40 mouse cellular contexts compared by ENCODE assay signal in genomic region chr5:104127351-104127750, GRCm38 (mm10). TPM values are rescaled to one million over a fixed set of nuclear protein-coding genes. Genes with fewer than 3 reads are reported as not detected.
"Had no signal": no experiment of that assay in that cellular context is flagged by ENCODE, and none has a peak within 500 bp of the region (broad histone marks: within the 10 kb centered on the region; RNA-seq: fewer than 3 reads in every experiment).

No protein-coding gene starts in this region.

- DNase-seq: gastrocnemius, postnatal 14 days; kidney, adult 11 months; kidney, adult 2 months; kidney, adult 9 months; kidney, postnatal 14 days; kidney, postnatal 36 days; layer of hippocampus, adult 9-11 months; layer of hippocampus, postnatal 36 days; left cerebral cortex, postnatal 4 days; lung, adult 18-20 months had no signal

- H3K9me3 ChIP-seq: heart, embryonic 13.5 days; hindbrain, embryonic 13.5 days; hindbrain, embryonic 15.5 days; kidney, embryonic 15.5 days; limb, embryonic 13.5 days; limb, embryonic 15.5 days; liver, embryonic 12.5 days had no signal

- H3K4me2 ChIP-seq: heart, embryonic 11.5 days; heart, embryonic 13.5 days; hindbrain, embryonic 13.5 days; hindbrain, embryonic 15.5 days; kidney, embryonic 15.5 days; limb, embryonic 13.5 days; limb, embryonic 15.5 days; liver, embryonic 12.5 days had no signal

- ATAC-seq: hindbrain, postnatal 0 days; intestine, embryonic 16.5 days; liver, embryonic 12.5 days had no signal

- H3K27me3 ChIP-seq: heart, embryonic 13.5 days; hindbrain, embryonic 13.5 days; hindbrain, embryonic 15.5 days; kidney, embryonic 15.5 days; limb, embryonic 13.5 days; limb, embryonic 15.5 days; liver, embryonic 12.5 days had no signal

- H3K9ac ChIP-seq: forebrain, postnatal 0 days; heart, embryonic 13.5 days; hindbrain, embryonic 13.5 days; hindbrain, embryonic 15.5 days; kidney, embryonic 15.5 days; limb, embryonic 13.5 days; limb, embryonic 15.5 days; liver, embryonic 12.5 days; liver, embryonic 14.5 days had no signal

- H3K36me3 ChIP-seq: heart, embryonic 13.5 days; hindbrain, embryonic 13.5 days; hindbrain, embryonic 15.5 days; kidney, embryonic 15.5 days; limb, embryonic 13.5 days; limb, embryonic 15.5 days; liver, embryonic 12.5 days had no signal

- H3K27ac ChIP-seq: hindbrain, embryonic 13.5 days; hindbrain, embryonic 15.5 days; hindbrain, postnatal 0 days; kidney, embryonic 15.5 days; kidney, postnatal 0 days; limb, embryonic 13.5 days; limb, embryonic 15.5 days; liver, embryonic 12.5 days; liver, embryonic 14.5 days had no signal

- H3K4me3 ChIP-seq: heart, embryonic 13.5 days; hindbrain, embryonic 13.5 days; hindbrain, embryonic 15.5 days; kidney, embryonic 15.5 days; limb, embryonic 13.5 days; limb, embryonic 15.5 days; liver, embryonic 12.5 days had no signal

- H3K4me1 ChIP-seq: hindbrain, embryonic 15.5 days; liver, embryonic 12.5 days had no signal

RNA-seq across cellular contexts. Expression of gene Sparcl1, which starts 13.8 kb away (rescaled TPM):
- total RNA-seq: hematopoietic stem cell, adult 5-6 weeks had no signal

RNA-seq across cellular contexts. Expression of gene Dspp, which starts 43.2 kb away (rescaled TPM):
- total RNA-seq: forebrain, postnatal 0 days; gastrocnemius, adult 8-10 months; gastrocnemius, postnatal 14 days; heart, adult 18-20 months; heart, postnatal 10 days; hematopoietic stem cell, adult 5-6 weeks; hindbrain, postnatal 0 days; layer of hippocampus, postnatal 14 days; left cerebral cortex, postnatal 25 days; left cerebral cortex, postnatal 4 days; liver, adult 2 months had no signal
- polyA plus RNA-seq: forebrain, postnatal 0 days; gonadal fat pad, adult 2 months; heart, embryonic 11.5 days; heart, embryonic 13.5 days; hindbrain, embryonic 11.5 days; hindbrain, embryonic 13.5 days; hindbrain, embryonic 15.5 days; hindbrain, postnatal 0 days; intestine, embryonic 14.5 days; intestine, embryonic 16.5 days; kidney, adult 2 months; kidney, embryonic 15.5 days; kidney, postnatal 0 days; large intestine, adult 2 months; limb, embryonic 11.5 days; limb, embryonic 15.5 days; liver, adult 2 months; liver, embryonic 12.5 days; liver, embryonic 14.5 days; liver, embryonic 16.5 days had no signal

RNA-seq across cellular contexts. Expression of gene Gm17660, which starts 49.9 kb away (rescaled TPM):
- total RNA-seq: forebrain, postnatal 0 days; gastrocnemius, adult 8-10 months; gastrocnemius, postnatal 14 days; heart, adult 18-20 months; heart, postnatal 10 days; hematopoietic stem cell, adult 5-6 weeks; layer of hippocampus, adult 18-20 months; layer of hippocampus, postnatal 14 days; layer of hippocampus, postnatal 36 days; left cerebral cortex, adult 18-20 months; left cerebral cortex, adult 8-10 months; left cerebral cortex, postnatal 10 days; left cerebral cortex, postnatal 25 days; left cerebral cortex, postnatal 4 days; liver, adult 2 months had no signal
- polyA plus RNA-seq: gonadal fat pad, adult 2 months; heart, embryonic 11.5 days; heart, embryonic 13.5 days; hindbrain, embryonic 11.5 days; hindbrain, embryonic 13.5 days; hindbrain, embryonic 15.5 days; intestine, embryonic 14.5 days; intestine, embryonic 16.5 days; kidney, adult 2 months; kidney, postnatal 0 days; large intestine, adult 2 months; limb, embryonic 11.5 days; limb, embryonic 13.5 days; limb, embryonic 15.5 days; liver, adult 2 months; liver, embryonic 12.5 days; liver, embryonic 14.5 days; liver, embryonic 16.5 days had no signal
